Mouse (Mus musculus) liver, adult 2 months (tissue): ENCODE data around the gene Hira.

ENCODE experiments used
- CTCF ChIP-seq: fragments of 200-500 bp; IDR thresholded peaks from 2 replicates; pipeline ENCODE4 v1.5.1; 2011; ENCODE audit warnings: low read depth, low read length, control low read depth
- POLR2A ChIP-seq: fragments of 200-500 bp; IDR thresholded peaks from 2 replicates; pipeline ENCODE4 v1.6.1; 2011; ENCODE audit warnings: low read length, control low read depth; ENCODE audit not compliant: insufficient read depth; ENCODE audit errors: extremely low read depth

DNA sequence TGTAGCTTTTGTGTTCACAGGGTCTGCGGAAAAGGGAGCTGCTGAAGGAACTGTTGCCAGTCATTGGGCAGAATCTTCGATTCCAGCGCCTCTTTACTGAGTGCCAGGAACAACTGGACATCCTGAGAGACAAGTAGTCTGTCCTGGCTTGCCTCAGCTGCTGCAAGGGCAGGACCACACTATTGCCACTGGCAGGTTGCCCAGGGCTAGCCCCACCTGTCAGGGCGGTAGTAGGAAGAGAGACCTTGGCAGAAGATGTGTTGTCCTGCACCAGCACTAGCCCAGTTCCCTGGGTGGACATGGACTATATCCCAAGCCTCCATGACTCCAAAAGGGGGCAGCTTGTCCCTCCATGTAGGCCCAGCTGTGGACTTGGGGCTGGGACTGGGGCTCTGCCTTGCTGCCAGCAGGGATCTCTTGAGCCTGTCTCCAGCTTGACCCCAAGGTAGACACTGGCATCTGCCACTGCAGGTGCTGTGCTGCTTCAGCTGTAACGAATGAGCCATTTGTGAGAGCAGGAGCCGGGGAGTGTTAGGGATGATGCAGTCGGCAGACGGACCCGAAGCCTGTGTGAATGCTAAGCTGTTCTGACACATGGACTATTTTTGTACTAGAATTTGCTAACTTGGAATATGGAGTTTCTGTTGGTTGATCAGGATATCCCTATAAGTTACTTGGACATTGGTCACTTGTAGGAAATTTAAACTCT lies 92.7 kb downstream of the Hira start:
- no peak for TF ChIP-seq CTCF
- no peak for TF ChIP-seq POLR2A
